Mouse (Mus musculus): ENCODE results near the gene Camk1d.
"Not testable (repeated sequence)": the region's sequence is repeated elsewhere in the genome, so short reads cannot be mapped to it uniquely, and the experiment has no call there.

GRCm38 (mm10) chr2:5539894-5540293 lies 174.4 kb downstream of the Camk1d start:
- not testable (repeated sequence) for TF ChIP-seq POLR2A (IDR thresholded peaks at IDR 0.05; ENCODE audit: control insufficient read depth, extremely low read depth, insufficient read depth, low read length, poor library complexity); CTCF (IDR thresholded peaks at IDR 0.05; ENCODE audit: borderline replicate concordance, control insufficient read depth, extremely low read depth, insufficient read depth, low read length, poor library complexity)
